Mouse (Mus musculus): ENCODE measurements at regions not wholly inside any gene's neighbourhood (a gene's known extent, or its start where the extent isn't known, plus 50 kb on each side); places are given as distances from the start of the nearest gene placed in this dataset.

GRCm38 (mm10) chr16:97272035-97272631, 84.4 kb upstream of the Bace2 start:
- no peak overlapping the region; the same call in 1 of the 2 replicates for H3K4me3 ChIP-seq (ENCODE audit: low read depth, low read length)
- DNase-seq (ENCODE audit: low spot score) = peak; percentile 81
- WGBS = 6% methylated on average over 12 of the region's 12 CpGs

GRCm38 (mm10) chr16:97278913-97279312, 77.6 kb upstream of the Bace2 start:
- Histone ChIP-seq H3K36me3 (ENCODE audit: control insufficient read depth, insufficient read depth, low read length) (no peaks in the 10 kb centered on the region), H3K4me2 (replicated peaks; ENCODE audit: low read depth) (no peak overlapping the region)
- 73% methylated on average over 1 of the region's 1 CpGs for WGBS

More at GRCm38 (mm10) chr16:97272035-97272631, 84.4 kb upstream of the Bace2 start:
- Histone ChIP-seq H3K4me1 (replicated peaks; ENCODE audit: control insufficient read depth, insufficient read depth) (no peaks in the 10 kb centered on the region), H3K4me2 (replicated peaks; ENCODE audit: low read depth) (peak overlapping the region; percentile 34), H3K27me3 (ENCODE audit: control insufficient read depth, insufficient read depth, low read length) (no peaks in the 10 kb centered on the region), H3K9me3 (ENCODE audit: control insufficient read depth, low read length) (no peaks in the 10 kb centered on the region), H3K36me3 (ENCODE audit: control insufficient read depth, insufficient read depth, low read length) (no peaks in the 10 kb centered on the region), H3K27ac (replicated peaks) (no peak overlapping the region), H3K9ac (ENCODE audit: low read length) (no peak overlapping the region)
- TF ChIP-seq CTCF (IDR thresholded peaks at IDR 0.05; ENCODE audit: low read depth) (peak; percentile 92), EP300 (optimal IDR thresholded peaks at IDR 0.05) (no peak)
- peak; percentile 83 for ATAC-seq (ENCODE audit: low FRiP score, low TSS enrichment)

GRCm38 (mm10) chr16:97281615-97282110, 74.9 kb upstream of the Bace2 start:
- Histone ChIP-seq H3K9ac (ENCODE audit: low read length) (no peak overlapping the region), H3K36me3 (ENCODE audit: control insufficient read depth, insufficient read depth, low read length) (no peaks in the 10 kb centered on the region), H3K4me3 (ENCODE audit: low read depth, low read length) (no peak overlapping the region), H3K27me3 (ENCODE audit: control insufficient read depth, insufficient read depth, low read length) (no peaks in the 10 kb centered on the region), H3K4me1 (replicated peaks; ENCODE audit: control insufficient read depth, insufficient read depth) (no peaks in the 10 kb centered on the region), H3K9me3 (ENCODE audit: control insufficient read depth, low read length) (no peaks in the 10 kb centered on the region), H3K4me2 (replicated peaks; ENCODE audit: low read depth) (no peak overlapping the region), H3K27ac (replicated peaks) (no peak overlapping the region)
- 63% methylated on average over 7 of the region's 7 CpGs for WGBS
- ATAC-seq (ENCODE audit: low FRiP score, low TSS enrichment) (peak; percentile 80), DNase-seq (ENCODE audit: low spot score) (no peak)
- TF ChIP-seq CTCF (IDR thresholded peaks at IDR 0.05; ENCODE audit: low read depth) = no peak
- TF ChIP-seq EP300 (optimal IDR thresholded peaks at IDR 0.05) = no peak

More at GRCm38 (mm10) chr16:97278913-97279312, 77.6 kb upstream of the Bace2 start:
- no peak overlapping the region for H3K9ac ChIP-seq (ENCODE audit: low read length)
- no peaks in the 10 kb centered on the region for H3K4me1 ChIP-seq (replicated peaks; ENCODE audit: control insufficient read depth, insufficient read depth)
- no peak for ATAC-seq (ENCODE audit: low FRiP score, low TSS enrichment)
- no peak for DNase-seq (ENCODE audit: low spot score)
- H3K27me3 ChIP-seq (ENCODE audit: control insufficient read depth, insufficient read depth, low read length) = no peaks in the 10 kb centered on the region
- H3K27ac ChIP-seq (replicated peaks) = no peak overlapping the region
- no peaks in the 10 kb centered on the region for H3K9me3 ChIP-seq (ENCODE audit: control insufficient read depth, low read length)
- no peak overlapping the region for H3K4me3 ChIP-seq (ENCODE audit: low read depth, low read length)
- TF ChIP-seq EP300 (optimal IDR thresholded peaks at IDR 0.05) = no peak
- TF ChIP-seq CTCF (IDR thresholded peaks at IDR 0.05; ENCODE audit: low read depth) = no peak

GRCm38 (mm10) chr16:97282943-97283342, 73.6 kb upstream of the Bace2 start:
- Histone ChIP-seq H3K36me3 (ENCODE audit: control insufficient read depth, insufficient read depth, low read length) (no peaks in the 10 kb centered on the region), H3K4me2 (replicated peaks; ENCODE audit: low read depth) (no peak overlapping the region), H3K27me3 (ENCODE audit: control insufficient read depth, insufficient read depth, low read length) (no peaks in the 10 kb centered on the region), H3K9ac (ENCODE audit: low read length) (no peak overlapping the region), H3K4me3 (ENCODE audit: low read depth, low read length) (no peak overlapping the region), H3K27ac (replicated peaks) (no peak overlapping the region), H3K4me1 (replicated peaks; ENCODE audit: control insufficient read depth, insufficient read depth) (no peaks in the 10 kb centered on the region), H3K9me3 (ENCODE audit: control insufficient read depth, low read length) (no peaks in the 10 kb centered on the region)
- TF ChIP-seq EP300 (optimal IDR thresholded peaks at IDR 0.05) (no peak), CTCF (IDR thresholded peaks at IDR 0.05; ENCODE audit: low read depth) (no peak)
- ATAC-seq (ENCODE audit: low FRiP score, low TSS enrichment) (no peak), DNase-seq (ENCODE audit: low spot score) (no peak)
- 80% methylated on average over 9 of the region's 9 CpGs for WGBS

- no peak overlapping the region for H3K4me3 ChIP-seq (ENCODE audit: low read depth, low read length)
- H3K4me2 ChIP-seq (replicated peaks; ENCODE audit: low read depth) = no peak overlapping the region
- DNase-seq (ENCODE audit: low spot score) = no peak
- no peak overlapping the region for H3K9ac ChIP-seq (ENCODE audit: low read length)
- no peak for ATAC-seq (ENCODE audit: low FRiP score, low TSS enrichment)
- H3K9me3 ChIP-seq (ENCODE audit: control insufficient read depth, low read length) = no peaks in the 10 kb centered on the region
- H3K27me3 ChIP-seq (ENCODE audit: control insufficient read depth, insufficient read depth, low read length) = no peaks in the 10 kb centered on the region
- no peak for TF ChIP-seq EP300 (optimal IDR thresholded peaks at IDR 0.05)
- TF ChIP-seq CTCF (IDR thresholded peaks at IDR 0.05; ENCODE audit: low read depth) = no peak
- H3K27ac ChIP-seq (replicated peaks) = no peak overlapping the region
- no peaks in the 10 kb centered on the region for H3K36me3 ChIP-seq (ENCODE audit: control insufficient read depth, insufficient read depth, low read length)
- 80% methylated on average over 8 of the region's 8 CpGs for WGBS
- H3K4me1 ChIP-seq (replicated peaks; ENCODE audit: control insufficient read depth, insufficient read depth) = no peaks in the 10 kb centered on the region
Measured at GRCm38 (mm10) chr16:97285886-97286447, 70.6 kb upstream of the Bace2 start.

GRCm38 (mm10) chr16:97286717-97287116, 69.8 kb upstream of the Bace2 start:
- no peaks in the 10 kb centered on the region for H3K27me3 ChIP-seq (ENCODE audit: control insufficient read depth, insufficient read depth, low read length)
- TF ChIP-seq CTCF (IDR thresholded peaks at IDR 0.05; ENCODE audit: low read depth) (no peak), EP300 (optimal IDR thresholded peaks at IDR 0.05) (no peak)
- H3K36me3 ChIP-seq (ENCODE audit: control insufficient read depth, insufficient read depth, low read length) = no peaks in the 10 kb centered on the region
- no peaks in the 10 kb centered on the region for H3K4me1 ChIP-seq (replicated peaks; ENCODE audit: control insufficient read depth, insufficient read depth)
- 12% methylated on average over 3 of the region's 3 CpGs for WGBS
- DNase-seq (ENCODE audit: low spot score) (no peak), ATAC-seq (ENCODE audit: low FRiP score, low TSS enrichment) (no peak)
- H3K9me3 ChIP-seq (ENCODE audit: control insufficient read depth, low read length) = no peaks in the 10 kb centered on the region
- no peak overlapping the region for H3K4me3 ChIP-seq (ENCODE audit: low read depth, low read length)
- H3K4me2 ChIP-seq (replicated peaks; ENCODE audit: low read depth) = no peak overlapping the region
- no peak overlapping the region for H3K9ac ChIP-seq (ENCODE audit: low read length)
- no peak overlapping the region for H3K27ac ChIP-seq (replicated peaks)

Measured in stomach, postnatal 0 days (tissue).